7 mouse cellular contexts compared by ENCODE assay signal in genomic region chr1:136344281-136344680, GRCm38 (mm10). TPM values are rescaled to one million over a fixed set of nuclear protein-coding genes. Genes with fewer than 3 reads are reported as not detected.
DNase-seq lines count a peak whose midpoint lies in the region; ATAC-seq lines count a peak whose summit lies in the region.

No protein-coding gene starts in this region.

- no peaks in the 10 kb centered on the region for H3K27me3 ChIP-seq in neural tube, embryonic 11.5 days (ENCODE audit: control insufficient read depth, insufficient read depth, low read length)
- no peaks in the 10 kb centered on the region for H3K27me3 ChIP-seq in forebrain, embryonic 14.5 days (replicated peaks; ENCODE audit: control insufficient read depth, insufficient read depth, low read length)
- H3K27me3 ChIP-seq in liver, embryonic 13.5 days, result no peaks in the 10 kb centered on the region

- no peak for ATAC-seq in neural tube, embryonic 11.5 days (ENCODE audit: insufficient read depth, low FRiP score, low TSS enrichment)
- ATAC-seq in forebrain, embryonic 14.5 days, result no peak
- ATAC-seq in liver, embryonic 13.5 days (ENCODE audit: low read depth), result no peak

- H3K4me2 ChIP-seq in neural tube, embryonic 11.5 days (ENCODE audit: low read depth), result peak overlapping the region; percentile 74
- H3K4me2 ChIP-seq in forebrain, embryonic 14.5 days (ENCODE audit: low read length), result peak overlapping the region; percentile 78
- peak overlapping the region; percentile 90 for H3K4me2 ChIP-seq in liver, embryonic 13.5 days

- H3K9me3 ChIP-seq in neural tube, embryonic 11.5 days (ENCODE audit: control insufficient read depth, low read length), result no peaks in the 10 kb centered on the region
- no peaks in the 10 kb centered on the region for H3K9me3 ChIP-seq in forebrain, embryonic 14.5 days (replicated peaks; ENCODE audit: control insufficient read depth, low read length)
- no peaks in the 10 kb centered on the region for H3K9me3 ChIP-seq in liver, embryonic 13.5 days (replicated peaks)

- H3K9ac ChIP-seq in neural tube, embryonic 11.5 days (ENCODE audit: low read length), result peak overlapping the region; percentile 95; the same call in 1 of the 2 replicates
- H3K9ac ChIP-seq in forebrain, embryonic 14.5 days (ENCODE audit: low read length), result peak overlapping the region; percentile 98
- H3K9ac ChIP-seq in liver, embryonic 13.5 days, result peak overlapping the region; percentile 97

- DNase-seq in neural tube, embryonic 11.5 days (ENCODE audit: low spot score), result no peak
- DNase-seq in neural tube, embryonic 10.5 days (ENCODE audit: extremely low spot score, low spot score), result no peak
- peak; percentile 39 for DNase-seq in forebrain, embryonic 14.5 days (ENCODE audit: low spot score)
- DNase-seq in liver, embryonic 13.5 days, result no peak
- no peak for DNase-seq in yolk sac, embryonic 10.5 days (ENCODE audit: low spot score)
- DNase-seq in frontal cortex, postnatal 14 days (ENCODE audit: low spot score in 2 of 2), result no peak
- DNase-seq in urinary bladder, postnatal 14 days (ENCODE audit: low spot score), result no peak

- no peaks in the 10 kb centered on the region for H3K36me3 ChIP-seq in neural tube, embryonic 11.5 days (ENCODE audit: control insufficient read depth, insufficient read depth, low read length)
- no peaks in the 10 kb centered on the region for H3K36me3 ChIP-seq in forebrain, embryonic 14.5 days (ENCODE audit: control insufficient read depth, insufficient read depth, low read length)
- H3K36me3 ChIP-seq in liver, embryonic 13.5 days, result peaks cover 27% of the 10 kb centered on the region

- H3K4me1 ChIP-seq in neural tube, embryonic 11.5 days (ENCODE audit: control insufficient read depth, insufficient read depth, low read length), result peaks cover 14% of the 10 kb centered on the region; the same call in 1 of the 2 replicates
- peaks cover 16% of the 10 kb centered on the region for H3K4me1 ChIP-seq in forebrain, embryonic 14.5 days (ENCODE audit: control insufficient read depth, insufficient read depth, low read length)
- H3K4me1 ChIP-seq in liver, embryonic 13.5 days (replicated peaks), result peaks cover 66% of the 10 kb centered on the region

- H3K4me3 ChIP-seq in neural tube, embryonic 11.5 days (ENCODE audit: low read depth, low read length), result peak overlapping the region; percentile 96
- H3K4me3 ChIP-seq in forebrain, embryonic 14.5 days (ENCODE audit: low read depth, low read length), result peak overlapping the region; percentile 94
- peak overlapping the region; percentile 93 for H3K4me3 ChIP-seq in liver, embryonic 13.5 days (replicated peaks)

- no peak overlapping the region for H3K27ac ChIP-seq in neural tube, embryonic 11.5 days (ENCODE audit: low read depth, low read length)
- H3K27ac ChIP-seq in forebrain, embryonic 14.5 days (ENCODE audit: low read depth, low read length), result no peak overlapping the region
- peak overlapping the region; percentile 98 for H3K27ac ChIP-seq in liver, embryonic 13.5 days

- 0% methylated on average over 1 of the region's 1 CpGs for WGBS in neural tube, embryonic 11.5 days
- 3% methylated on average over 1 of the region's 1 CpGs for WGBS in forebrain, embryonic 14.5 days
- WGBS in liver, embryonic 13.5 days (ENCODE audit: insufficient replicate concordance), result 4% methylated on average over 1 of the region's 1 CpGs

RNA-seq across cellular contexts. Expression of gene Camsap2, which starts 1.6 kb away (rescaled TPM):
- polyA plus RNA-seq in neural tube, embryonic 11.5 days (2014; fragmentation: Nextera tagmentation; extraction: Ambion mirVana), result 34.7 and 34.9 TPM in 2 replicates
- 39.5 and 45.8 TPM in 2 replicates for polyA plus RNA-seq in forebrain, embryonic 14.5 days (2014; fragmentation: Nextera tagmentation; extraction: Ambion mirVana)
- polyA plus RNA-seq in liver, embryonic 13.5 days (2015; fragmentation: Nextera tagmentation; extraction: Ambion mirVana), result 5.8 and 7.0 TPM in 2 replicates
